Mouse (Mus musculus): ENCODE results near the gene Nfkbil1.

GRCm38 (mm10) chr17:35278049-35278448 is 42.5 kb upstream of the Nfkbil1 start:
- TF ChIP-seq POLR2A (IDR thresholded peaks at IDR 0.05; ENCODE audit: low read depth, low read length) (no peak), CTCF (IDR thresholded peaks at IDR 0.05; ENCODE audit: borderline replicate concordance, insufficient read depth, low read length) (no peak)

Data from embryonic fibroblast, embryonic 13.5 days (primary cell).